30 mouse cellular contexts compared by ENCODE assay signal in genomic region chr3:101292611-101293010, GRCm38 (mm10). TPM values are rescaled to one million over a fixed set of nuclear protein-coding genes. Genes with fewer than 3 reads are reported as not detected.
DNase-seq lines count a peak whose midpoint lies in the region; ATAC-seq lines count a peak whose summit lies in the region.
"Had no signal": no experiment of that assay in that cellular context is flagged by ENCODE, and none has a peak within 500 bp of the region (broad histone marks: within the 10 kb centered on the region; RNA-seq: fewer than 3 reads in every experiment).

No protein-coding gene starts in this region.

- no peak overlapping the region for H3K4me2 ChIP-seq in midbrain, embryonic 11.5 days
- H3K4me2 ChIP-seq: heart, embryonic 12.5 days; limb, embryonic 12.5 days; liver, embryonic 12.5 days; lung, embryonic 14.5 days; neural tube, embryonic 12.5 days had no signal

- no peaks in the 10 kb centered on the region for H3K4me1 ChIP-seq in midbrain, embryonic 11.5 days (ENCODE audit: control insufficient read depth, insufficient read depth, low read length)
- H3K4me1 ChIP-seq: liver, embryonic 12.5 days; neural tube, embryonic 12.5 days had no signal

- ATAC-seq in midbrain, embryonic 11.5 days (ENCODE audit: low FRiP score), result no peak
- ATAC-seq: forebrain, embryonic 16.5 days; hindbrain, postnatal 0 days; intestine, postnatal 0 days; liver, embryonic 12.5 days had no signal

- no peak overlapping the region for H3K9ac ChIP-seq in midbrain, embryonic 11.5 days (ENCODE audit: low read length)
- H3K9ac ChIP-seq: heart, embryonic 12.5 days; limb, embryonic 12.5 days; liver, embryonic 12.5 days; lung, embryonic 14.5 days; neural tube, embryonic 12.5 days had no signal

- H3K9me3 ChIP-seq in midbrain, embryonic 11.5 days (ENCODE audit: control insufficient read depth, low read length), result no peaks in the 10 kb centered on the region
- H3K9me3 ChIP-seq: forebrain, embryonic 10.5 days; heart, embryonic 12.5 days; limb, embryonic 12.5 days; liver, embryonic 12.5 days; neural tube, embryonic 12.5 days had no signal

- H3K27ac ChIP-seq in midbrain, embryonic 11.5 days (ENCODE audit: low read depth, low read length), result no peak overlapping the region
- H3K27ac ChIP-seq: forebrain, embryonic 10.5 days; hindbrain, postnatal 0 days; layer of hippocampus, adult 2 months; limb, embryonic 12.5 days; liver, embryonic 12.5 days; neural tube, embryonic 12.5 days had no signal

- no peak overlapping the region for H3K4me3 ChIP-seq in midbrain, embryonic 11.5 days (ENCODE audit: low read depth, low read length)
- H3K4me3 ChIP-seq: forebrain, embryonic 10.5 days; heart, embryonic 12.5 days; layer of hippocampus, adult 2 months; limb, embryonic 12.5 days; liver, embryonic 12.5 days; neural tube, embryonic 12.5 days had no signal

- no peaks in the 10 kb centered on the region for H3K27me3 ChIP-seq in splenic B cell, adult 2 months (ENCODE audit: control insufficient read depth, insufficient read depth, low read length, poor library complexity, severe bottlenecking)
- H3K27me3 ChIP-seq in midbrain, embryonic 11.5 days (ENCODE audit: control insufficient read depth, insufficient read depth, low read length), result peaks cover 3% of the 10 kb centered on the region
- H3K27me3 ChIP-seq: heart, embryonic 12.5 days; neural tube, embryonic 12.5 days had no signal

- intact Hi-C loops in heart, postnatal 36 days (cut with DNase I), result loop anchor here (5.0 to 10.0 kb wide), 2 partner anchors 180 to 518 kb away; partner anchors contain the start of gene Ptgfrn

- WGBS in midbrain, embryonic 11.5 days, result 87% methylated on average over 5 of the region's 5 CpGs

- peak; percentile 96 for DNase-seq in heart, adult 11 months
- no peak for DNase-seq in heart, postnatal 36 days
- DNase-seq in thymus, postnatal 14 days, result peak; percentile 35
- DNase-seq in thymus, adult 18-20 months, result no peak
- peak; percentile 77 for DNase-seq in induced T-regulatory cell, adult 2 months (ENCODE audit: low read depth)
- DNase-seq in splenic B cell, adult 2 months (ENCODE audit: low read depth, low spot score), result peak; percentile 85
- no peak for DNase-seq in midbrain, embryonic 11.5 days (ENCODE audit: low spot score, missing footprints)
- DNase-seq in embryo, embryonic 10 days (ENCODE audit: low spot score), result no peak
- DNase-seq: adrenal gland, postnatal 25 days; cerebellum, adult 11 months; cerebellum, adult 9-11 months; heart, postnatal 10 days; kidney, postnatal 25 days; lung, embryonic 14.5 days; retina, postnatal 1 day; right cerebral cortex, postnatal 25 days had no signal

- H3K36me3 ChIP-seq in splenic B cell, adult 2 months (ENCODE audit: control insufficient read depth, insufficient read depth, low read length, poor library complexity, severe bottlenecking), result no peaks in the 10 kb centered on the region
- H3K36me3 ChIP-seq in midbrain, embryonic 11.5 days (ENCODE audit: control insufficient read depth, insufficient read depth, low read length), result no peaks in the 10 kb centered on the region
- H3K36me3 ChIP-seq: forebrain, embryonic 10.5 days; heart, embryonic 12.5 days; limb, embryonic 12.5 days; liver, embryonic 12.5 days; neural tube, embryonic 12.5 days had no signal

RNA-seq across cellular contexts. Expression of gene Cd2, which starts 4.9 kb away (rescaled TPM):
- total RNA-seq in heart, postnatal 36 days (2021), result under 1 TPM; 0.43 to 0.44 TPM
- 0.28 TPM in 1 of 2 replicates, not detected in the other for polyA plus RNA-seq in midbrain, embryonic 11.5 days (2014; fragmentation: Nextera tagmentation; extraction: Ambion mirVana)
- total RNA-seq: hindbrain, postnatal 0 days; layer of hippocampus, adult 2 months; layer of hippocampus, postnatal 25 days; left cerebral cortex, postnatal 14 days had no signal
- polyA plus RNA-seq: C2C12; embryonic facial prominence, embryonic 11.5 days; forebrain, embryonic 10.5 days; heart, embryonic 12.5 days; hindbrain, postnatal 0 days; intestine, postnatal 0 days; kidney, embryonic 14.5 days; limb, embryonic 12.5 days; liver, embryonic 12.5 days; neural tube, embryonic 12.5 days had no signal

Comparison
In these comparisons a context has a peak if more than half of its experiments do, and no peak if none do; other contexts are left out.
1. DNase-seq: peak in heart, adult 11 months (single experiment), thymus, postnatal 14 days (single experiment), induced T-regulatory cell, adult 2 months (single experiment) and splenic B cell, adult 2 months (single experiment); none in heart, postnatal 36 days (0 of 2), thymus, adult 18-20 months (0 of 2), midbrain, embryonic 11.5 days (single experiment) and embryo, embryonic 10 days (single experiment).